Mouse (Mus musculus) erythroblast, embryonic 14.5 days (primary cell): ENCODE data around the gene Wfdc18. TPM values are rescaled to one million over a fixed set of nuclear protein-coding genes. Genes with fewer than 3 reads are reported as not detected.

ENCODE experiments used
- H3K27me3 ChIP-seq: 2 replicates; pipeline ENCODE4 v1.6.1; 2012; ENCODE audit warnings: inconsistent platforms; ENCODE audit not compliant: control insufficient read depth
- H3K36me3 ChIP-seq: 2 replicates; pipeline ENCODE4 v1.6.1; 2012; ENCODE audit warnings: mild to moderate bottlenecking, inconsistent platforms; ENCODE audit not compliant: control insufficient read depth
- H3K4me1 ChIP-seq: 2 replicates; pipeline ENCODE4 v1.6.1; 2012; ENCODE audit warnings: inconsistent platforms; ENCODE audit not compliant: control insufficient read depth
- H3K4me3 ChIP-seq: replicated peaks from 2 replicates; pipeline ENCODE3; 2012; ENCODE audit warnings: moderate library complexity, mild to moderate bottlenecking, inconsistent platforms
- H3K9me3 ChIP-seq: 2 replicates; pipeline ENCODE4 v1.6.1; 2012; ENCODE audit warnings: low read length, inconsistent platforms, mixed read lengths; ENCODE audit not compliant: control insufficient read depth
- GATA1 ChIP-seq: IDR thresholded peaks from 2 replicates; pipeline ENCODE4 v1.6.1; 2012; ENCODE audit warnings: low read length, inconsistent platforms, mixed read lengths
- TAL1 ChIP-seq: IDR thresholded peaks from 3 replicates; pipeline ENCODE4 v1.6.1; 2012; ENCODE audit warnings: low read length, inconsistent platforms, mixed read lengths
- polyA plus RNA-seq: library from polyadenylated mRNA; stranded (reverse); fragments of >175 nt; gene quantifications from 2 replicates; pipeline ENCODE4 v1.2.3, GENCODE M21; 2012

Wfdc18 gene
- polyA plus RNA-seq, 1 experiment: not detected

GRCm38 (mm10) chr11:83754227-83754626, 45.4 kb downstream of the Wfdc18 start:
- TF ChIP-seq TAL1: no peak
- TF ChIP-seq GATA1: no peak
- peaks cover 18% of the 10 kb centered on the region for H3K4me1 ChIP-seq
- H3K9me3 ChIP-seq: no peaks in the 10 kb centered on the region
- peaks cover 8% of the 10 kb centered on the region for H3K27me3 ChIP-seq
- peak overlapping the region; percentile 86 for H3K4me3 ChIP-seq
- peaks cover 35% of the 10 kb centered on the region for H3K36me3 ChIP-seq

Other genes with a start within 250 kb of the Wfdc18 start
- not detected in 2 replicates for gene Mmp28, start 245.9 kb upstream of the Wfdc18 start, polyA plus RNA-seq
- 21.1 and 21.3 TPM in 2 replicates for gene Taf15, start 235.9 kb upstream of the Wfdc18 start, polyA plus RNA-seq
- gene Heatr9, start 186.8 kb upstream of the Wfdc18 start, polyA plus RNA-seq: not detected in 2 replicates
- gene Ccl5, start 178.5 kb upstream of the Wfdc18 start, polyA plus RNA-seq: not detected in 2 replicates
- gene Ccl9, start 130.4 kb upstream of the Wfdc18 start, polyA plus RNA-seq: 0.06 TPM in 1 of 2 replicates, not detected in the other
- gene Ccl6, start 115.9 kb upstream of the Wfdc18 start, polyA plus RNA-seq: 0.23 TPM in 1 of 2 replicates, not detected in the other
- not detected in 2 replicates for gene Rpl9-ps1, start 63.4 kb upstream of the Wfdc18 start, polyA plus RNA-seq
- gene Ccl3, start 59.7 kb upstream of the Wfdc18 start, polyA plus RNA-seq: 0.08 and 0.24 TPM in 2 replicates
- 0.09 TPM in 1 of 2 replicates, not detected in the other for gene Ccl4, start 46.4 kb upstream of the Wfdc18 start, polyA plus RNA-seq
- not detected in 2 replicates for gene Wfdc17, start 5.0 kb upstream of the Wfdc18 start, polyA plus RNA-seq
- gene Wfdc21, start 37.9 kb downstream of the Wfdc18 start, polyA plus RNA-seq: not detected in 2 replicates
- 0.14 and 0.15 TPM in 2 replicates for gene Heatr6, start 44.7 kb downstream of the Wfdc18 start, polyA plus RNA-seq
- gene Hnf1b, start 141.0 kb downstream of the Wfdc18 start, polyA plus RNA-seq: 0.03 TPM in 1 of 2 replicates, not detected in the other
- 0.05 TPM in 2 replicates for gene Ddx52, start 233.0 kb downstream of the Wfdc18 start, polyA plus RNA-seq